Mouse (Mus musculus): ENCODE measurements around the gene Grap2.

GRCm38 (mm10) chr15:80574211-80575040, 2.0 kb downstream of the Grap2 start:
- TF ChIP-seq TBP (IDR thresholded peaks at IDR 0.05; ENCODE audit: low read depth, low read length) (no peak), RAD21 (IDR thresholded peaks at IDR 0.05; ENCODE audit: low read depth, low read length) (no peak), CTCF (IDR thresholded peaks at IDR 0.05 in 2 of 3, conservative IDR thresholded peaks at IDR 0.05 in 1 of 3; ENCODE audit: control insufficient read depth in 1 of 3, insufficient read depth in 1 of 3, low read depth in 2 of 3, low read length in 3 of 3, poor library complexity in 1 of 3, severe bottlenecking in 1 of 3) (no peak), POLR2A (IDR thresholded peaks at IDR 0.05; ENCODE audit: control insufficient read depth in 1 of 2, insufficient read depth in 1 of 2, low read depth in 1 of 2, low read length in 2 of 2, poor library complexity in 1 of 2) (no peak), HCFC1 (IDR thresholded peaks at IDR 0.05; ENCODE audit: low read depth, low read length) (no peak), USF1 (IDR thresholded peaks at IDR 0.05; ENCODE audit: low read depth, low read length) (no peak), ZKSCAN1 (IDR thresholded peaks at IDR 0.05; ENCODE audit: low read depth, low read length) (no peak), CHD2 (IDR thresholded peaks at IDR 0.05; ENCODE audit: low read length) (no peak), POLR2AphosphoS2 (IDR thresholded peaks at IDR 0.05; ENCODE audit: low read length) (no peak), ZNF384 (IDR thresholded peaks at IDR 0.05; ENCODE audit: low read depth, low read length) (no peak), GABPA (IDR thresholded peaks at IDR 0.05; ENCODE audit: low read depth, low read length) (no peak), MAX (IDR thresholded peaks at IDR 0.05; ENCODE audit: low read length) (no peak), KAT2A (conservative IDR thresholded peaks at IDR 0.05; ENCODE audit: low read depth, low read length) (no peak)

All from MEL (cell line).